Mouse (Mus musculus) cerebellum, adult 18-20 months (tissue): ENCODE measurements around the gene Carm1.
"Not testable (repeated sequence)": the region's sequence is repeated elsewhere in the genome, so short reads cannot be mapped to it uniquely, and the experiment has no call there.

ENCODE experiments used
- DNase-seq, 2 experiments: peaks; one replicate each; pipeline ENCODE4 v3.0.0; 2021

Carm1 gene

DNA sequence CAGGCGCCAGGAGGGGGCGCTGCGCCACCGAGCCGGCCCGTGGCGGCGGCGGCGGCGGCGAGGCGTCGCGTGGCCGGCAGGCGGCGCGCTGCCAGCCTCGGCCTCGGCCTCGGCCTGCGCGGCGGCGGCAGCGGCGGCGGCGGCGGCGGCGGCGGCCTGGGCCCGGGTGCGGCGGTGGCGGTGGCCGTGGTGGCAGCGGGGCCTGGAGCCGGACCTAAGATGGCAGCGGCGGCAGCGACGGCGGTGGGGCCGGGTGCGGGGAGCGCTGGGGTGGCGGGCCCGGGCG lies at the start of gene Carm1:
Gene Carm1, plus strand, starts transcription at position 106 of the 286 bp plus-strand sequence.
- no peak for DNase-seq

DNA sequence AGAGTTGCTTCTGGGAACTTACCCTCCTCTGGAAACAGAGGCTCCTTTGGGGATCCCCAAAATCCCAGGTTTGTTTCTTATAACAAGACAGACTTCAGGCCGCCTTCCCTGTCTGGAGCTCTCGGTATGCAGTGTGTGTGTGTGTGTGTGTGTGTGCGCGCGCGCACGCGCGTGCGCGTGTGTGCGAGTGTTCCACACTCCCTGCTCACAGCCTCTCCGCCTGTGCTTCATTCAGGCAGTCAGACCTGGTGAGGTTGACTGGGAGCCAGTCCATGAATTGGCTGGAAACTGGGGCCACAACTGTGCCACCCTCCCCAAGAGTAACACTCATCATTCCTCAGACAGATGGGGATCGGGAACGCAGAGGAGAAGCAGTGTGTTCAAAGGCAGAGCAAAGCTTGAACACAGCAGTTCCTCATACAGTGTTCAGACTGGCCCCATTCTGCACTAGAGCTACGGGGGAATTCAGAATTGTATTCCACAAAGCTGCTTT lies 49.6 kb upstream of the Carm1 start:
- DNase-seq: no peak

DNA sequence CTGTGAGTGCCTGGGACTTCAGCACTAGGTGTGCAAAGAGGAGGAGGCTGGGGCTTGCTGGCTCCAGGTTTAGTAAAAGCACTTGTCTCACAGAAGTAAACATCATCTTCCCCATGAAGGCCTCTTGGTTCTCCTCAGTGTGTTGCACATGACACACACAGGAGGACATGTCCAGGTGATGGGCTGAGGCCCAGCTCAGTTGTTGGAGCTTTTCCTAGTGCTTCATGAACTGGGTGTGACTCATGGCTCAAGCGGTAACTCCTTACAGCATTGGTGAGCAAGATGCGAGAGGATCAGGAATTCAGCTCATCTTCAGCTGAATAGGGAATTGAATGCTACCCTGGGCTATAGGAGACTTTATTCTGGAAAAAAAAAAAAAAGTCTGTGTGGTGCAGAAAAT lies 49.0 kb upstream of the Carm1 start:
- DNase-seq: no peak

DNA sequence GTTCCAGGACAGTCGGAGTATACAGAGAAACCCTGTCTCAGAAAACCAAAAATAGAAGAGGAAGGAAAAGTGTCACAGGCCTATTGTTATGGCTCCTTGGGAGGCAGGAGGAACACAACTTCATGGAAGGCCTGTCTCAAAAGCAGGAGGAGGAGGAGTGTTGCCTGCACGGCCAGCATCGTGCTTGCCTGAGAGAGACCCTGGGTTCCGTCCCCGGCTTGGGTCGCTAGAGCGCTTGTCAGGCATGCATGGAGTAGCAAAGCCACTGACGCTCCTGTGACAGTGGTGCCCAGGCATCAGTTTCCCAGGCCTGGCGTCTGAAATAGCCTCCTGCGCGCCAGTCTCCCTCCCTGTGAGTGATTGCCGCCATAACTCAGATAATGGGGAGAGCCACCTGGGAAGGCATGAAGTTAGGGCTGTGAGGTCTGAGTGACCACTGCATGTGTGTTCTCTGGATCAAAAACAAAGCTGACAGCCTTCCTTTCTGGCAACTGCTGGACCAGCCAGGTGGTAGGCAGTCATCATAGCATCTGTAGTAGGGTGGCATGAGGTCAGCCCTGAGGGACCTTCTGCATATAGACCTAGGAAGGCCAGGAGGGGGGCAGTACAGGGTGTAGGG lies 48.3 kb upstream of the Carm1 start:
- no peak for DNase-seq

DNA sequence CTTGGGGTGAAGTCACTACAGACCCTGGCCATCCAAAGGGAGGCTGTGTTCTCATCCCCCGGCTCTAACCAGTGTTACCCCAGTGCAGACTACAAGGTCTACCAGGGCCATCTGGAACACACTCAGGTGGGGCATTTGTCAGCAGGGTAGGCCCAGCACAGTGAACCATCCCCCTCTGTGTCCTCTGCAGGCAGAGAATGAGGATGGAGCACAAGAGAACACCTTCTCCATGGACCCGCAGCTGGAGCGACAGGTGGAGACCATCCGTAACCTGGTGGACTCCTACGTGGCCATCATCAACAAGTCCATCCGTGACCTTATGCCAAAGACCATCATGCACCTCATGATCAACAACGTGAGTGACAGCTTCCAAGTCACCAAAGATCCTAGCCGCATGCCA lies 43.3 kb upstream of the Carm1 start:
- no peak for DNase-seq

DNA sequence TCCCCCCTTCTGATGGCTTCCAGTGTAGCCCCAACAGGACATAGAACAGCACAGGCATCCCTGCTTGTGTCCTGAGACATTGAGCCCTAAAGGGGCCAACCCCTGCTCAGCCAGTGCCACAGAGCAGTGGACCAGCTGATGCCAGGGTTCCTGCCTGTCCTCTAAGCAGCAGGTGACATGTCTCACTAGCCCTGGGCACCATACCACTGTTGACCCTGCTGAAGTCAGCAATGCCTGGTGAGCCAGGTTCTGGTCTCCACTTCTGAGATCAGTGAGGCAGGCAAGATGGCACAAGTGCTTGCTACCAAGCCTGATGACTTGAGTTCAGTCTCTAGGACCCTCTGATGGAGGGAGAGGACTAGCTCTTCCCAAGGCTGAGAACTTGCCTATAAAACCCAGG lies 40.9 kb upstream of the Carm1 start:
- DNase-seq: no peak

DNA sequence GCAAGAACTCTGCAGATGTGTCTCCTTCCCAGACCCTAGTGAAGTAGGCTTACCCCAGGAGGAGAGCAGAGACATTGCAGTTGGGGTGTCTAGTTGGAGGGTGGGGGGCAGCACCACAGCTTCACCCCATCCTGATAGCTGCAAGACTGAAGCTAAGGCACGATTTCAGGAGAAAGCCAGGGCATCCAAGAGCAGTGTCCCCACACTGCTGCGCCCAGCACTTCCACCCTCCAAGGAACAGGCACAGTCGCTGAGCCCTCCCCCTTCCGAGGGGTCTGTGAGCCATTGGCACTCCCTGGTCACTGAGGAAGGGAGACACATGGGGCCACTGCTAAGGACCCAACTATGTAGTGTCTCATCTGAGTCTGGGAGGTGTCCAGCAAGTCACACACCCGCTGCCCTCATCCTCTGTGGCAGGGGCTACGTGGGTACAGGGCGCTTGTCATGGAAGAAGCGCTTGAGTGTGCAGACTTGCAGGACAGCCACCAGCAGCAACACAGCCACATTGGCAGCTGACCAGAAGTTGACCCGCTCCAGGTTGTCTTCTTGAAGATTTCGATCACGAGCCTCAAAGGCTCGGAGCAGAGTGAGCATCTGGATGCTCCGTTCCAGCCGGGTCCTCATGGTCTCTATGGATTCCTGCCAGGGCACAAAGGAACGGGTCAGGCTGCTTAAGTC lies 38.8 kb upstream of the Carm1 start:
- DNase-seq: no peak

DNA sequence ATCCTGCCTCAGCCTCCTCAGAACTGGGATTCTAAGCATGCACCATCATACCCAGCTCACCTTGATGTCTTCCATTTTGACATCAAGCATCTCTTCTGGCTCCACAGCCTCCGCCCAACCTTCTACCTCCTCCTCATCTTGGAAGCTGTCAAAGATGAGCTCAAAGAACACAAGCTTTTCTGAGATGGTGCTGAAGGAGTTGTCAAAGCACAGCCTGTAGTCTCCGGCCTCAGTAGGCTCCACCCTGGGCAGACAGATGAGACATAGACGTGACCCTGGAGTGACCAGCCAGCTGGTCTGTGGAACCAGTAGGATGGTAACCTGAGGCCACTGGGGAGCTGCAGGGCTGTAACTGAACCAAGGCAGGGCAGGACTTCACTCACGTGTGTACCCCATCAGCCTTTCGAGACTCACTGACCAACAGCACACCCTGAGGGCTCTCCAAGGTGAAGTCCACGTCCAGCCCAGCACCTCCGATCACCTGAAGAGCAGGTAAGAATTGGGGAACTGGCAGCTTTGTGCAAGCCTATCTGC lies 37.8 kb upstream of the Carm1 start:
- DNase-seq: peak in 1 of 2 experiments; percentile 25

DNA sequence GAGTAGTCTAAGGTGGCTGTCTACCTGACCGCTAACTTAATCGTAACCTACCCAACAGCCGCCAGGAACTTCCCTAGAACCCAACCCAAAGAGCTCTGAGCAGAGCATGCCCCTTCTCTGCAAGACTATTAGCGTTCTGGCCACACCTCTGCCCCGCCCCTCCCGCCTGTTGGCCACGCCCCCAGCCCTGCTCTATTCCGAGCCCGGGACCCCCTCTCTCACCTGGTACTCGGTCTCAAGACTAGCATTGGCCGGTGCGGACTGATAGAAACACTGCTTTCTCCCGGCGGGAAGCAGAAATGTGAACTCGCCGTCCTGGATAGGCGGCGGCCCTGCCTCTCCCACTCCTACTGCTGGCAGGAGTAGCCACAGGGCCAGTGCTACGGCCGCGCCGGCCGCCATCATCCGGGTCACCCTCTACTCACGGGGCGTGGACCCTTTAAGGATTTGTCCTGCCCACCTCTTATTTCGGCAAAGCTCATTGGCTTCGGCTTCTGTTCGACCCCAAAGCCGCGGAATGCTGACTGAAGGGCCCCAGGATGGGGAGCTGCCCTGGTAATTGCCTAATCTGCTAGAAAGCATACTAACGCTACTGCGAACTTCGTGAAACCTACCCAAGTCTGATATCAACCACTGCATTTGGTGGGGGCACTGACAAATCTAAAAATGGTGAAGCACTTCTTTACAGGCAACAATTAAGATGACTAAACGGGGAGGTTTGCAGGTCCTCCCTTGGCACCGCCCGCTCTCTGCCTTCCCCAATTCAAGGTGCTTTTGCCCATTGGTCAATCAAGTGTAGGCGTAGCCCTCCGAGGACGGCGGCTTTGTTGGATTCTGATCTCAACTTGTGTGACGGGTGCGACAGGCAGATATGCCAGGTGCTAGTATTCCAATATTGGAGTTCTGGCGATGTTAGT lies 36.7 kb upstream of the Carm1 start, which contains the start of gene Tmed1:
Gene Tmed1, minus strand, starts transcription at position 481 of the 917 bp plus-strand sequence.
- peak; percentile 94 to 97 for DNase-seq

DNA sequence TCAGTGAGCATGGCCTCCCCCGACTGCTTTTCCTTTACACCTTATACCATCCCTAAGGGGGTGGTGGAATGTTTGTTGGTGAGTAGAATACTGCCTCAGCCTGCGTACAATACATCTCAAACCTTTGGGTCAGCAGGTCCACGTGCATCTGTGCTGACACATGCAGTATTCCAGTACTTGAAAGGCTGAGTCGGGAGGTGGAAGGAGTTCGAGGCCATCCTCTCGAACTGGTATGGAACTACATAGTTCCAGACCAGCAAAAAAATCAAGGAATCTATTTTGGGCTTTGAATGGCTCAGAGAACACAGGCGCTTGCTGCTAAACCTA lies 36.0 kb upstream of the Carm1 start:
- DNase-seq: no peak

DNA sequence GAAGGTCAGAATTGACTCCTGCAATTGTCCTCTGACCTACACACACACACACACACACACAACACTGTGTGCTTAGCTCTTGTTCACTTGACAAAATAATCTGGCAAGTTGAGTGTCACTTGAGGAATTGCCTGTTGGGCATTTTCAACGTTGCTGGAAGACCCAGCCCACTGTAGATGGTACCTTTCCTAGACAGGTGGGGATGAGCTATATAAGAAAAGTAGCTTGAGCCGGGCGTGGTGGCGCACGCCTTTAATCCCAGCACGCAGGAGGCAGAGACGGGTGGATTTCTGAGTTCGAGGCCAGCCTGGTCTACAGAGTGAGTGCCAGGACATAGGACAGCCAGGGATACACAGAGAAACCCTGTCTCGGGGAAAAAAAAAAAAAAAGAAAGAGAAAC lies 35.6 kb upstream of the Carm1 start:
- no peak for DNase-seq

DNA sequence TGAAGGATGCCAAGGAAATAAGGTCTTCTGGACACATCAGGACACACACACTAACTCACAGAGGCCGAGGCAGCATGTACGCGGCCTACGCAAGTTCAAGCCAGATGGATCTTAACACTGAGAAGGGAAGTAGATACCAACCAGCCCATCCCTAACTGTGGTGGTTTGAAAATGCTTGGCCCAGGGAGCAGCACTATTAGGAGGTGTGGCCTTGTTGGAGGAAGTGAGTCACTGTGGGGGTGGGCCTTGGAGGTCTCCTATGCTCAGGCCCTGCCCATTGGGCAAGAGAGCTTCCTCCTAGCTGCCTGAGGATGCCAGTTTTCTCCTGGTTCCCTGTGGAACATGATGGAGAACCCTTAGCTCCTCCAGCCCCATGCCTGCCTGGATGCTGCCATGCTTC lies 33.2 kb upstream of the Carm1 start:
- DNase-seq: no peak

DNA sequence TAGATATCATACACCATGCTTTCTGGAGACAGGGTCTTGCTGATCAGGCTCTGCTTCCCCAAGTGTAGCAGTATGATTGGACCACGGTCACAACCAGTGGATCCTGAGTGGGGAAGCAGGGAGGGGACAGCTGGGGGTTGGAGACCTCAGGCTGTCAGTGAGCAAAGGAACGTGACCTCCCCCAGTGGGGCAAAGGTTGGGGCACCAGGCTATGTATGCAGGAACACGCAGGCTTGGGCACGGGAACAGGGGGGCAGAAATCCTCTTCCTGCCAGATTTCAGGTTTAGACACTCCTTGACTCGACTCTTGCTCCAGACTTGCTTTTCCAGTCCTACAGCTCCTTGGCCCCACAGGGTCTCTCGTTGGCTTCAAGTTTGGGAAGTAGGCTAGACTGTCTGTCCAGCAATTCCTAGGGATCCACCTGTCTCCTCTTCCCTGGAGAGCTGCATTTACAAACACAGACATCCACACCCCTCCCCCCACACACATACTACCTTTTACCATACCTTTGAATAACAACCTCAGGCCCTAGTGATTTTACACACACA lies 28.7 kb upstream of the Carm1 start:
- DNase-seq: no peak

DNA sequence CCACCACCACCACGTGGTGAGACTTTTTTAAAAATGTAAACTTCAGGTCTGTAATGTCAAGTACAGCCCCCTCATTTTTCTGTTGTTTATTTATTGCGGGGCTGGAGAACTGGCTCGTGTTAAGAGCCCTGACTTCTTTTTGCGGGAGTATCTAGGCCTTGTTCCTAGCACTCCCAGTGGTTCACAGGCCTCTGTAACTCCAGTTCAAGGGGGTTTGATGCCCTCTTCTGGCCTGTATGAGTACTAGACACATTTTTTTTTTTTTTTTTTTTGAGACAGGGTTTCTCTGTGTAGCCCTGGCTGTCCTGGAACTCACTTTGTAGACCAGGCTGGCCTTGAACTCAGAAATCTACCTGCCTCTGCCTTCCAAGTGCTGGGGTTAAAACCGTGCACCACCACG lies 28.0 kb upstream of the Carm1 start:
- DNase-seq: not testable (repeated sequence)

DNA sequence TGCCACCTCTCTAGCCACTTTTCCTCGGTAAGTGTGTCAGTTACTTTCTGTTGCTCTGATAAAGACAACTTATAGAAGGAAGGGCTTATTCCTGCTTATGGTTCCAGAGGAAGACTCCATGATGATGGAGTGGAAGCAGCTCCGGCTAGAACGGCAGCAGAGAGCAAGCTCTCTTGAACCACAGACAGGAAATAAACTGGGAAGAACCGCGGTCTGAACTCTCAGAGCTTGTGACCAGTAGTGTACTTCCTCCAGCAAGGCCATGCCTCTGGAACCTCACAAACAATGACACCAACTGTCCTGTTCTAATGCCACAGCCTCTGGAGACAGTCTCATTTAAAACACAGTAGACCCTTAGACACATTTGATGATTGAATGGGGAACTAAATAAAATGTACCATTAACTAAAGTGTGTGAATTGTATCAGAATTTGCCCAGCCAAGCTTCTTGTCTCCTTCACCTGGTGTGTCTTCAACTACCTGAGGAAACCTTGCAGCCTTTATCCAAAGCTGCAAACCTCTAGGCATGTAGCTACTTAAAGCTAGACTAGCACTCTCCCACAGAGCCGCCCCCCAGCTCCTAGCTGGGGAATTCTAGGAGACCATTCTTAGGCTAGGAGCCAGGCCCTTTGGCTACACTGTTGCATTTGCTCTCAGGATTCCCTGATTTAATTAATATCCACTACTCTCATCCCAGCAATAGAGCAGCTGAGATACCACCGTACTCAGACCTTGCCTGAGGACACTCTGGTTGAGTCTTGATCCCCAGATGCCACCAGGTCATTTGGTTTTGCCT lies 21.4 kb upstream of the Carm1 start:
- no peak for DNase-seq

DNA sequence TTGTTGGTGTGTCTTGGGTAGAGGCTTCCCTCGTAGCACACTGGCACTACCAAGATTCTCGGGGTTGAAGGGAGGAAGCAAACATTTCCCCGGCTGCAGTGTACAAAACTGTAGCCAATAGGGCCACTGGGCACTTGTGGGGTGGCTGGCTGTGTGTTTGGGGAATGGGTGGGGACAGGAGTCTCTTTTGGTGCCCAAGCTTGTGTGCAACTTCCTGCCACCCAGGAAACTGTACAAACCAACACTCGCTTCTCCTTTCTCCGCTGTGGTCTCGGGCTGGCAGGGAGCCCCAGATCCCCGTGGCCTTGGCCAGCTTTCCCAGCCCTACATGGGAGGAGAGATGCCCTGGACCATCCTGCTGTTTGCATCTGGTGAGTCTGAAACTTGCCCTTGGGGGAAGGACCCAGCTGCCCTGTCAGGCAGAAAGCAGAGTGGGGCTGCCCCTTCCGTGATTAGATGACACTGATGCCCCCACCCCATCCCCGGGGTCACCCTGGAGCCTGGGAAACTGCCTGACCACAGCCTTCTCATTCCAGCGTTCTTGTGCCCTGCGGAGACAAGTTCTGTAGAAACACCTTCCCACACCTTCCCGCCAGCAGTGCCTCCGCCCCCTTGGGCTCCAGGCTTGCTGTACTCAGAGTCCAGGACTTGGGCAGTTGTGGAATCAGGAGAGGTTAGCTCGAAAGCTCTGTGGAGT lies 20.6 kb upstream of the Carm1 start, which contains the start of gene AB124611:
Gene AB124611, plus strand, starts transcription at position 240 of the 697 bp plus-strand sequence.
- no peak for DNase-seq

DNA sequence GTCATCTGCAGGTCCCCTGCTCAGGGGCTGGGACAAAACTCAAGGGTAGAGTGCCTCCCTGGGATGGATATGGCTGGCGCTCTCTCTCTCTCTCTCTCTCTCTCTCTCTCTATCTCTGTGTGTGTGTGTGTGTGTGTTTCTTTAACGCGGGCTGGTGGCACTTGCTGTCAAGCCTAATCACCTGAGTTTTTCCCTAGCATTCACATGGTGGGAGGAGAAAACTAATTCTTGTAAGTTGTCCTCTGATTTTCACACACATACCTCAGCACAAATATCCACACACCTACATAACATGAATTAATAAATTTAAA lies 20.1 kb upstream of the Carm1 start:
- no peak for DNase-seq

DNA sequence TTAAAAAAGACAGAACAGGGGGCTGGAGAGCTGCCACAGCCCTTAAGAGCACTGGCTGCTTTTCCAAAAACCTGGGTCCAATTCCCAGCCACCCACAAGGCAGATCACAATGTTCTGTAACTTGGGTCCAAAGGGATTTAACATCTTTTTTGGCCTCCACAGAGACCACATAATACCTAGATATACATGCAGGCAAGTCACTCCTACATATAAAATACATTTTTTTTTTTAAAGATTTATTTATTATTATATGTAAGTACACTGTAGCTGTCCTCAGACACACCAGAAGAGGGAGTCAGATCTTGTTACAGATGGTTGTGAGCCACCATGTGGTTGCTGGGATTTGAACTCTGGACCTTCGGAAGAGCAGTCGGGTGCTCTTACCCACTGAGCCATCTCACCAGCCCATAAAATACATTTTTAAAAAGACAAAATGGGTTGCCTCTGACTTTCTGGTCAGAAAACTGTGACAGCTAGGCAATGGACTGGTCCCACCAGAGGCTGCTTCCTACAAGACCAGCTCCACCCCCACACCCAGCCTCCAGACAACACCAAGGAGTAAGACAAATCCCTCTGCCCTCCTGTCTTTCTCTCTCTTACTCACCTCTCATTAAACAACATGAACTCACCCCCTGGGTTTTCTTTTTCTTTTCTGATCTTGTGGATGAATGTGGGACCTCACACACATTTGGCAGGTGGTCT lies 19.4 kb upstream of the Carm1 start:
- no peak for DNase-seq

DNA sequence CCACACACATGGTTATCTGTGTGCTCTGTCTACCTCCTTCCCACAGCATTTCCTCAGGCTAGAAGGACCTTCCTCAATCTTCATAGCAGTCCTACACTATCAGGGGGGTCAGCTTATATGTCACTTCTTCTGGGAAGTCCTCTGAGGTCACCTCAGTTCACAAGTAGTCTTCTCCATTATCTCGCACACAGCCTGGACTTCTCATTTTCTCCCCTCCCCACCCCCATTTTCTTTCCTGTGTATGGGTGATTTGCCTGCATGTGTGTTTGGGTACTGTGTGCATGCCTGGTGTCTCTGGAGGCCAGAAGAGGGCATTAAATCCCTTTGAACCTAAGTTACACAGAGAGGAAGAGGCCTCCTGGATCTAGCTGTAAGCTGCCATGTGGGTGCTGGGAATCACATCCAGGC lies 18.8 kb upstream of the Carm1 start:
- no peak for DNase-seq

DNA sequence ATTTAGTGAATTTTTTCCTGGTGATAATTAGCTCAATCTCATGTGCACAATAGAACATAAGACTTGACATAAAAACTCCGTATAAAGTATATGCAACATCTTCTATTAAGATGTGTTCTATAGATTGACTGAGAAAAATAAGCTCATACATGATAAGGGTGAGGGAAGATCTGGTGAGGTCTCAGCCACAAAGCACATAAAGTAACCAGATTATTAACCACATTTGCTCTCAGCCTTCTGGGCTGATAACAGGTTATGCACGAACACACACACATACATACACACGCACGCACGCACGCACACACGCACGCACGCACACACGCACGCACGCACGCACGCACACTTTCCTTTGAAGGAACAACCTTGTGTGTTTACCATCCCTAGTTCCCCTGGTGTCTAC lies 10.2 kb upstream of the Carm1 start:
- DNase-seq: no peak

DNA sequence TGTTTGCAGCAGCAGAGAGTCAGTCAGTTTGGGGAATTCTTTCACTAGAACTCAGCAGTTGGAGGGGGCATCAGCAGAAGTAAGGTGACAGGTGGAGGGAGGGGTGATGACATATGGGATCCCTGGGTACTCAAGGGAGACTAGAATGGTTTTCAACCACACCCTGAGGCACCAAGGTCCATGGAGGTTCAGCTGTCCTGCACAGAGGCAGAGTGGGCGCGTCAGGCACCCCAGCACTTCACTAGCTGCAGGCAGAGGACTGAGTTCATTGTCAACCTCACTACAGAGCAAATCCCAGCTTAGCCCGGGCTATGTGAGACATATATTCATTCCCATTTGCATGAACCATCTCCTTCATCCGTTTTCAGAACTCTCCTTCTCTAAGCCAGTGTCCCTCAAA lies 9.7 kb upstream of the Carm1 start:
- DNase-seq: no peak
